Mouse (Mus musculus) myocyte (in vitro differentiated cells): Measurements from ENCODE around the gene Cpox. TPM values are rescaled to one million over a fixed set of nuclear protein-coding genes. Genes with fewer than 3 reads are reported as not detected.
A peak's percentile ranks its signal among the peaks of the same experiment; 100 is the strongest.

Source experiments
- H3K27me3 ChIP-seq: one replicate; pipeline ENCODE4 v1.6.1; 2011; ENCODE audit not compliant: control insufficient read depth, insufficient read depth, insufficient read length
- H3K36me3 ChIP-seq: one replicate; pipeline ENCODE4 v1.6.1; 2011; ENCODE audit not compliant: control insufficient read depth, insufficient read depth
- H3K4me2 ChIP-seq: one replicate; pipeline ENCODE4 v1.6.1; 2011; ENCODE audit warnings: low read depth, control low read depth
- H3K4me3 ChIP-seq: one replicate; pipeline ENCODE4 v1.5.1; 2011; ENCODE audit warnings: mild to moderate bottlenecking, control low read depth, moderate library complexity
- H3K79me2 ChIP-seq: one replicate; pipeline ENCODE4 v1.6.1; 2011; ENCODE audit not compliant: control insufficient read depth, insufficient read depth
- H3ac ChIP-seq: one replicate; pipeline ENCODE4 v1.6.1; 2011; ENCODE audit not compliant: control insufficient read depth, insufficient read length
- CEBPB ChIP-seq: IDR thresholded peaks from 2 replicates; pipeline ENCODE4 v1.6.1; 2011; ENCODE audit warnings: mild to moderate bottlenecking, moderate library complexity; ENCODE audit not compliant: poor library complexity, insufficient read depth, severe bottlenecking
- E2F4 ChIP-seq: IDR thresholded peaks from one replicate; pipeline ENCODE4 v1.6.1; 2011; ENCODE audit warnings: mild to moderate bottlenecking, control low read depth, moderate library complexity; ENCODE audit not compliant: insufficient read depth
- MAX ChIP-seq: IDR thresholded peaks from one replicate; pipeline ENCODE4 v1.6.1; 2011; ENCODE audit warnings: low read depth, mild to moderate bottlenecking, control low read depth
- MYOD1 ChIP-seq, 3 experiments: IDR thresholded peaks; one replicate each; pipeline ENCODE4 v1.6.1; 2011; ENCODE audit warnings: control low read depth in 2 of 3, low read depth in 2 of 3, mild to moderate bottlenecking in 2 of 3, moderate library complexity in 1 of 3; ENCODE audit not compliant: insufficient read length in 2 of 3, control insufficient read depth in 1 of 3
- MYOG ChIP-seq, 3 experiments: IDR thresholded peaks; one replicate each; pipeline ENCODE4 v1.6.1; 2011; ENCODE audit warnings: control low read depth in 2 of 3, low read depth in 2 of 3, mild to moderate bottlenecking in 2 of 3; ENCODE audit not compliant: insufficient read length in 2 of 3, control insufficient read depth in 1 of 3, insufficient read depth in 1 of 3
- POLR2A ChIP-seq: IDR thresholded peaks from one replicate; pipeline ENCODE4 v1.6.1; 2011; ENCODE audit warnings: low read depth, mild to moderate bottlenecking, control low read depth, moderate library complexity; ENCODE audit not compliant: insufficient read length
- POLR2AphosphoS2 ChIP-seq: IDR thresholded peaks from one replicate; pipeline ENCODE4 v1.6.1; 2011; ENCODE audit warnings: low read depth, control low read depth; ENCODE audit not compliant: insufficient read length
- REST ChIP-seq: IDR thresholded peaks from one replicate; pipeline ENCODE4 v1.6.1; 2011; ENCODE audit warnings: mild to moderate bottlenecking, control low read depth, moderate library complexity; ENCODE audit not compliant: insufficient read depth, insufficient read length
- SRF ChIP-seq: IDR thresholded peaks from one replicate; pipeline ENCODE4 v1.6.1; 2011; ENCODE audit warnings: low read depth; ENCODE audit not compliant: control insufficient read depth, insufficient read length
- TCF12 ChIP-seq: IDR thresholded peaks from one replicate; pipeline ENCODE4 v1.6.1; 2011; ENCODE audit warnings: mild to moderate bottlenecking, control low read depth; ENCODE audit not compliant: poor library complexity, insufficient read depth, severe bottlenecking
- TCF3 ChIP-seq: IDR thresholded peaks from one replicate; pipeline ENCODE4 v1.6.1; 2011; ENCODE audit warnings: low read depth, control low read depth; ENCODE audit not compliant: insufficient read length
- USF1 ChIP-seq: IDR thresholded peaks from one replicate; pipeline ENCODE4 v1.6.1; 2011; ENCODE audit warnings: low read depth, mild to moderate bottlenecking, control low read depth, moderate library complexity
- polyA plus RNA-seq: library from polyadenylated mRNA; unstranded; fragments of >200 nt; fragmentation: generic; extraction: Trizol; gene quantifications from one replicate; pipeline ENCODE4 v1.2.1, GENCODE M21; 2012; ENCODE audit warnings: missing spikeins

Gene Cpox
- polyA plus RNA-seq, 1 experiment: 20.0 TPM

- no peak overlapping the region for H3K4me2 ChIP-seq
Measured at GRCm38 (mm10) chr16:58722292-58722691, 52.2 kb downstream of the Cpox start.

GRCm38 (mm10) chr16:58726680-58727476, 56.8 kb downstream of the Cpox start:
- no peak for TF ChIP-seq MYOD1 (IDR thresholded peaks at IDR 0.05; ENCODE audit: control insufficient read depth in 1 of 3, insufficient read length in 2 of 3, low read depth in 2 of 3)
- no peak for TF ChIP-seq SRF
- no peak for TF ChIP-seq E2F4
- no peak for TF ChIP-seq MYOG (IDR thresholded peaks at IDR 0.05; ENCODE audit: control insufficient read depth in 1 of 3, insufficient read depth in 1 of 3, insufficient read length in 2 of 3, low read depth in 2 of 3)
- no peak for TF ChIP-seq POLR2A
- no peak for TF ChIP-seq TCF12
- no peak for TF ChIP-seq USF1
- TF ChIP-seq POLR2AphosphoS2: no peak
- Histone ChIP-seq H3K4me3 (peak overlapping the region; percentile 68), H3K27me3 (no peaks in the 10 kb centered on the region), H3K79me2 (peaks cover 18% of the 10 kb centered on the region), H3K4me2 (peak overlapping the region; percentile 82), H3ac (no peak overlapping the region), H3K36me3 (peaks cover 23% of the 10 kb centered on the region)

More at GRCm38 (mm10) chr16:58722292-58722691, 52.2 kb downstream of the Cpox start:
- no peak for TF ChIP-seq E2F4
- TF ChIP-seq POLR2A: no peak
- no peak for TF ChIP-seq MAX
- no peaks in the 10 kb centered on the region for H3K79me2 ChIP-seq
- no peaks in the 10 kb centered on the region for H3K27me3 ChIP-seq
- no peak overlapping the region for H3ac ChIP-seq
- H3K36me3 ChIP-seq: no peaks in the 10 kb centered on the region
- no peak overlapping the region for H3K4me3 ChIP-seq

- TF ChIP-seq POLR2A: peak; percentile 92
- TF ChIP-seq SRF: no peak
- TF ChIP-seq TCF12: no peak
- TF ChIP-seq POLR2AphosphoS2: peak; percentile 91
- TF ChIP-seq MYOG (IDR thresholded peaks at IDR 0.05; ENCODE audit: control insufficient read depth in 1 of 3, insufficient read depth in 1 of 3, insufficient read length in 2 of 3, low read depth in 2 of 3): no peak
- Histone ChIP-seq H3K4me3 (peak within 1 kb of the TSS; percentile 68), H3K79me2 (peaks cover 18% of the 10 kb centered on the region), H3K36me3 (peaks cover 30% of the 10 kb centered on the region), H3K4me2 (peak within 1 kb of the TSS; percentile 84), H3ac (peak within 1 kb of the TSS; percentile 78), H3K27me3 (no peaks in the 10 kb centered on the region)
Measured at GRCm38 (mm10) chr16:58727477-58728131, 57.5 kb downstream of the Cpox start, which contains the start of gene Cldnd1. Gene Cldnd1 (plus strand): TSS chr16:58727910.

GRCm38 (mm10) chr16:58728176-58728671, 58.1 kb downstream of the Cpox start:
- Histone ChIP-seq H3K4me3 (peak overlapping the region; percentile 68), H3K4me2 (peak overlapping the region; percentile 84), H3K27me3 (no peaks in the 10 kb centered on the region), H3ac (peak overlapping the region; percentile 78), H3K36me3 (peaks cover 33% of the 10 kb centered on the region), H3K79me2 (peaks cover 18% of the 10 kb centered on the region)
- peak; percentile 39 for TF ChIP-seq POLR2AphosphoS2
- TF ChIP-seq E2F4: no peak

GRCm38 (mm10) chr16:58738205-58738604, 68.1 kb downstream of the Cpox start:
- no peak overlapping the region for H3K4me2 ChIP-seq
- H3ac ChIP-seq: no peak overlapping the region
- H3K36me3 ChIP-seq: peaks cover 24% of the 10 kb centered on the region
- no peaks in the 10 kb centered on the region for H3K79me2 ChIP-seq
- H3K27me3 ChIP-seq: no peaks in the 10 kb centered on the region
- TF ChIP-seq REST (no peak), TCF12 (no peak), TCF3 (no peak), MAX (no peak), POLR2A (no peak), MYOD1 (IDR thresholded peaks at IDR 0.05; ENCODE audit: control insufficient read depth in 1 of 3, insufficient read length in 2 of 3, low read depth in 2 of 3) (no peak), POLR2AphosphoS2 (no peak), SRF (no peak), E2F4 (no peak), MYOG (IDR thresholded peaks at IDR 0.05; ENCODE audit: control insufficient read depth in 1 of 3, insufficient read depth in 1 of 3, insufficient read length in 2 of 3, low read depth in 2 of 3) (no peak), USF1 (no peak), CEBPB (no peak)
- H3K4me3 ChIP-seq: no peak overlapping the region
